Mouse (Mus musculus) lung, postnatal 36 days (tissue): ENCODE data around the gene Ntrk2.
A peak's percentile ranks its signal among the peaks of the same experiment; 100 is the strongest.

Experiments used
- DNase-seq: peaks from one replicate; pipeline ENCODE4 v3.0.0; 2022; ENCODE audit warnings: mixed read lengths

Ntrk2 gene

GRCm38 (mm10) chr13:58927656-58928226 is 121.4 kb downstream of the Ntrk2 start:
- DNase-seq = peak; percentile 45

- DNase-seq = no peak
Measured at GRCm38 (mm10) chr13:58928668-58929436, 122.5 kb downstream of the Ntrk2 start.

GRCm38 (mm10) chr13:58930161-58930560 is 123.8 kb downstream of the Ntrk2 start:
- no peak for DNase-seq

DNA sequence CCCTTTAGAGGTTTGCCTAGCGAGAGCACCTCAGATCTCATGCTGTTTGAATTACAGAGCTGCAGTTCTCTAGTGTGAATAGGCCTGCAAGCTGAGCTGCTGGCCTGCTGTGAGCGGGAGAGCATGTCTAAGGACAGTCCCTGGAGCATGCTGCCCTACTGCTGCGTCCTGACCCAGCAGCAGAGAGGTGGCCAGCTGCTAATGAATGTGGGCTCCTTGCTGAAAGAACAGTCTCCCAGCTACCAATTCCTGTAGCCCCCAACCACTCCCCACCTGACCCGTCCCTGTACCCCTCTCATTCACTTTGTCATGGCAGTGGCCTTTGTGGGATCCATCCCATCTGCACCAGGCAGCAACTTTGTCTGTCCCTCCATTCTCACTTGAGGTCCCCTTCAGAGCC is 126.8 kb downstream of the Ntrk2 start:
- no peak for DNase-seq

DNA sequence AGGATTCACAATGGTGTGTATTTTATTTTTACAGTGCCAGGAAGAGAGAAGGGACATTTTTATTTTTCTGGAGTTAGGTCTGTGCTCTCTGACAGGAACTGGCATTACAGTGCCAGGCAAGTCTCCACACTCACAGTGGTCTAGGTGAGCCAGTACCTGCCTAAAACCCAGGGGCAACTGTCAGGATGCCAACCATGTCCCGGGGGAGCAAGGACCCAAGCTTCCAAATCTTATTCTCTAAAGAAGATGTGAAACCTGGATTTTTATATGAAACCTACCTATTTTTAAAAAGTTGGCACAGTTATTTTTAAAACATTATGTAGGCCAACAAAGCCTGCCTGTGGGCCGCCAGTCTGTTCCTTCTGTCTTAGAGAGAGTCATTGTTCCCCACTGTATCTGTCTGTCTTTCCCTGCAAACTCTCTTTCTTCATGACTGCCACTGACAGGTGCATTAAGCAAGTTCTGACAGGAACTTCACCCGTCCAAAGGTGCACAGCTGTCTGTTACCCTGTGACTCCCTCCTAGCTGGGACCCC is 128.3 kb downstream of the Ntrk2 start:
- DNase-seq = no peak

GRCm38 (mm10) chr13:58935956-58936495 is 129.7 kb downstream of the Ntrk2 start:
- DNase-seq = peak; percentile 49

- DNase-seq = no peak
Measured at GRCm38 (mm10) chr13:58937884-58938283, 131.5 kb downstream of the Ntrk2 start.

DNA sequence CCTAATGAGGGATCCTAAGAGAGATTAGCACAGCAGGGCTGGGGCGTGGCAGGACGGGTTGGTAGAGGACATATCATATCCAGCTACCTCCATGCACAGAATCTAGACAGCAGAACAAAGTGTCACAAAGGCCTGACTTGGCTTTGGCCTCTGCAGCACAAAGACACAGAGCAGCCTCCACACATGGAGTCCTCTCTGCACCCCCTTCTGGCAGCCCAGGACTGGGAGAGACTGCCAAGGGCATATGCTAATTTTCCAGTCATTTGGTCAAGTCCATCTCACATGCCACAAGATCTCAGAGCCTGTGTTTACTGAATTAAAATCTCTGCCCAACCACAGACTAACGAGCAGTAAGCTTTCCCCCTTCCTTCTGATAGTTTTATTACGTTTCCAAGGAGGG is 132.1 kb downstream of the Ntrk2 start:
- DNase-seq = peak; percentile 17

DNA sequence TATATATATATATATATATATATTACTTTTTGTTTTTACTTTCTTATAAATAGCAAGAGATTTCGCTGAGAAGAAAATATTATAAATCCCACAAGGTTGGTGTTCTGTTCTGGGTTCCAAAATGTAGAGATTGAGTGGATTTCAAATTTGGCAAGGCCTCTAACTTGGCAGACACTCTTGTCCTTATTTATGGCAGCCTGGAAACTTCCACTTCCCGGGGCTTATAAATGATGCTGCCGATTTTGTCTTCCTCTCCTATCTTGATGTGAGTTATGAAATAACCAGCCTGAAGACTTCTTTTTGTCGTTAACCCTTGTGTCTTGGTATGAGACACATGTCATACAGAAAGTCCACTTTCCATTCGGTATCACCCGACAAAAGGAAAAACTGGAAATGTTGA is 133.8 kb downstream of the Ntrk2 start:
- no peak for DNase-seq

DNA sequence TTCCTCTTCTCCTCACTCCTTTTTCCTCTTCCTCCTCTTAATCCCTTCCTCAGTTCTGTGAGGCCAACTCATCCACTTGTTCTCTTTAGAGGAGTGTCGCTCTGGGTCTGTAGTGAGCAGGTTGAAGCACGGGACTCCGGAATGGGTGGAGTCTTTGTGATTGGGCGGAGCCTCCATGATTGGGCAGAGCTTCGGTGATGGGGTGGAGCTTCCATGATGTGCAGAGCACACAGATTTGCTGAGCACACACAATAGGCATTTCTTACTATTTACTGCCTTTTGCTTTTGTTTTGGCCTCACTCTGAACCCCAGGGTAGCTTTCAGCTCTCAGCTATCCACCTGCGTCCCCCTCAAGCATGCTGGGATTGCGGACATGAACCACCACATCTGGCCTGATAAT is 134.4 kb downstream of the Ntrk2 start:
- DNase-seq = peak; percentile 21

DNA sequence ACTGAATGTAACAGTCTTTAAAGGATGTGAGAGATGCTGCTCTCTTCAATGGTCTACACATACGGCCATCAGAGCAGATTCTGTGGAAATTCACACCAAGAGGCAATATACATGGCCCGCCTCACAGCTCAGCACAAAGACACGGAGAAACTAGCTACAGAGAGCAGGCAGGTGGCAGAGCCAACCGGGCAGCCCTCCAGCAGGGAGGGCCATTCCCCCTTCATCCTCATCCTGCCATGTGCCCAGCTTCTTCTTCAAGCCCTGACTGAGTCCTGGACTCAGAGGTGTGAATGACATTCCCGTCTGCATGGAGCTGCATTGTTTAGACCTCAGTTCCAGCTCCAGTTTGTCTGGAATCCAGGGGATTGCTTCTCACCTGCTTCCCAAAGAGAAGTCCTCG is 139.4 kb downstream of the Ntrk2 start:
- no peak for DNase-seq

DNA sequence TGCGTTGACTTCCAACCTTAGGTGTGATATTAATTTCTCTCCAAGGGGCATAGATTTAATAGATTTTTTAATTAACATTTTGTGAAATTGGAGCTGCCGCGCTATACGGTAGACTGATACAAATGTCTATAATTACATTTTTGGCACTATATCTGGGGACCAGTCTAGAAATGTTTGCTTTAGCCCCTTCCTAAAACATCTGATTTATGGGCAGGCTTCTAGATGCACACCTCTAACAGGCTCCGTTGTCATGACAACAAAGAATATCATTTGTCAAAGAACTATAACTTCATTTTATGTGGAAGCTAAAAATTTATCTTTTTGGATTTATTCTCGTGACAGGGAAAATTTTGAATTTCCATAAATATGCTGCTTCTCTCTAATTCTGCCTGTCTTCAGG is 140.2 kb downstream of the Ntrk2 start:
- DNase-seq = no peak

DNA sequence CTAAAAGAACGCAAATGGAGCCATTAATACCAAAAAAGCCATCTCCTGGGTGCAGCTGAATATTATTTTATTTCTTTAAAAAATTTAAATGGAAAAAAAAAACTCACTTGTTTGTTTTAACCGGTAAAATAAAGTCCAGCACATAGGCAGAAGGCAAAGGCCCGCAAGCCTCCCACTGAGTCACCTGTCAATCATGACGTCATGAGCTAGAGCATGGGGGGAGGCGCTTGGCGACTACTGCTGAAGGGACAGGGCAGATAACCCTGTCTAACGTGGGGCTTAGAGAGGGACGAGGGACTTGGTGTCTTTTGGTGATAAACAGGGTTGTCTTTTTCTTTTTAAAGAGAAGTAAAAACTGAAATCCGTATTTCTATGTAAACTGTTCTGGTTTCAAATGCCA is 140.7 kb downstream of the Ntrk2 start:
- no peak for DNase-seq

GRCm38 (mm10) chr13:58954331-58954730 is 148.0 kb downstream of the Ntrk2 start:
- no peak for DNase-seq

DNA sequence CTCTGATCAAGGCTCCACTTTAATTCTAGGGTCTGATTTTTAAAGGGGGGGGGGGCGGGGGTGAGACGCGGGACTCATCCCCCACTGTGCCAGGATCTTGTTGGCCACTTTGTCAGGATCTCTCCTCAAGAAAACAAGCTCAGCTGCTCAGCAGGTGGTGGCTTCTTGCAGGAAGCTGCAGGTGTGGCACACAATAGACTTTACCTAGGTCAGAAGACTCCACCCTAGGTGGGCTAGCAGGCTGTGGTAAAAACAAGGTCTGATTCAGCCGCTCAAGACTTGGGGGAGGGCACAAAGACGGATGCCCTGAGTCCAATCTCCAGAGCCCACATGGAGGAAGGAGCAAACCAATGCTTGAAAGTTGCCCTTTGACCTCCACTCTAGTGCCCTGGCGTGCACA is 148.4 kb downstream of the Ntrk2 start:
- no peak for DNase-seq

DNA sequence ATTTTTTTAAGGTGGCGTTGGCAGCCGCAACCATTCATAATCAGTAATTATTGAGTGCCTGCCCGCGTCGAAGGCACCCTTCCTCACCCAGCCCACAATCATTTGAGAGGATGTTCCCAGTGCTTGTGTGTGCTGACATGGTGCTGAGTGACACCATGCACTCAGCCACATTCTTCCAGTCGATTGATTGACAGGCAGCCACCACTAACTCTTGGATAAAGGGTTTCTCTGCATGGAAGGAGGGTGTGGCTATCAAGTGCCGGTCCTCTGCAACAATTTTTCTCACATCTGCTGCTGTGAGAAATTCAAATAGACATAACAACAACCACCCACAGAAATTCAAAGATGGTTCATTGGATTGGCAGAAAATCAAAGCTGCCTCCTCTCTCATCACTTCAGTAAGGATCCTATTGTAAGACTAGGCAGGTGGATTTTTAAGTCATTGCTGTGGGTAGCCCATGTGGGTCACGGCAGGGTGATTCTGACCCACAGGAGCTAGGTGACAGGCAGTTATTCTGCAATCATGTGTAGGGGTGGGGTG is 148.9 kb downstream of the Ntrk2 start:
- no peak for DNase-seq

DNA sequence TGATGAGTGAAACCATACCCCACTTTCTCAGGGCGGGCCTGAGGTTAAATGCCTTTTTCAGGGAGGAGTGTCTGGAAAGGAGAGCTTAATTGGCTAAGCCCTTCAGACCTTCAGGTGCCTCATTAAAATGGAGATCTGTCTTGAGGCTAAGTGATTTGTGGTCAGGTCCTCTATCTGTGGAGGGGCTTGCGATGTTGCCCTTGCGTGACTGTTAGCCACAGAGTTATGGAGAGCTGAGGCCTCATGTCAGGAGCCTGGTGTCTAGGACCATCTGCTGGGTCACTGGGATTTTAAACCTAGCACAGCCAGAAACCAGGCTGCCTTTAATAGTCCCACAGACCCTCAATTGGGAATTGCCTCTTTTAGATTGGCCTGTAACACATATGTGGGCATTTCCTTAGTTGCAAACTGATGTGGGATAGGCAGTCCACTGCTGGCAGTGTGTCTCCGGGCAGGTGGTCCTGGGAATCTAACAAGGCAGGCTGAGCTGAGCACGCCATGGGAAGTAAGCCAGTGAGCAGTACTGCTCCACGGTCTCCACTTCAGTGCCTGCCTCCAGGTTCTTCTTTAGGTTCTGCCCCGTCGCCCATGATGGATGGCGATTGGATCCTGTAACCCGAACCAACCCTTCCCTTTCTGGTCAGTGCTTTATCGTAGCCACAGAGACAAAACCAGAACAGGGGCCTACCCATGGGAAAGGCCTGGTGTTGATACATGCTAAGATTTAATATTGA is 152.0 kb downstream of the Ntrk2 start:
- no peak for DNase-seq

GRCm38 (mm10) chr13:58960321-58960720 is 154.0 kb downstream of the Ntrk2 start:
- DNase-seq = no peak

GRCm38 (mm10) chr13:58964701-58965359 is 158.5 kb downstream of the Ntrk2 start:
- no peak for DNase-seq

GRCm38 (mm10) chr13:58965826-58966225 is 159.5 kb downstream of the Ntrk2 start:
- DNase-seq = no peak

- DNase-seq = no peak
Measured at GRCm38 (mm10) chr13:58966466-58966865, 160.1 kb downstream of the Ntrk2 start.

- no peak for DNase-seq
Measured at GRCm38 (mm10) chr13:58968168-58968567, 161.8 kb downstream of the Ntrk2 start.

DNA sequence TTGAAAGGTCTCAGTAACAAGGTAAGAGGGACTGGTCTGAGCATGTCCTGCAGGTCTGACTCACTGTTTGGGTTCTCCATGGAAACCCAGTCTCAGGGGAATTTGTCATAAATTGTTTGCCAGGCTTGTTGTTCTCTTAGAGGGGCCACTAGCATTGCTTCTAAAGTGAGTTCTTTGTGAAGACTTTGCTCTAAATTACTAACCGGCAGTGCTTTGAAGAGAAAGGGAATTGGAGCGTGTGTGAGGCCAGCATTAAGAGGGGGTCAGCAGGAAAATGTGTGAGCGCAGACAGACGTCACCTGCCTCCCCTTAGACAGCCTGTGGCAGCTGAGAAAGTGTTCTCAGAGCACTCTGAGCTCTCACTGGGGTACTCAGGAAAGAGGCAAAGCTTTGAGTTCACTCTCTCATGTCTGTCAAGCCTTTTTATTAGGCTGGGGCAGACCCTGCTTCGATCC is 165.1 kb downstream of the Ntrk2 start:
- DNase-seq = no peak
